Mouse (Mus musculus): Measurements from ENCODE around the gene Asb3.
A peak's percentile ranks its signal among the peaks of the same experiment; 100 is the strongest.

Asb3 gene

DNA sequence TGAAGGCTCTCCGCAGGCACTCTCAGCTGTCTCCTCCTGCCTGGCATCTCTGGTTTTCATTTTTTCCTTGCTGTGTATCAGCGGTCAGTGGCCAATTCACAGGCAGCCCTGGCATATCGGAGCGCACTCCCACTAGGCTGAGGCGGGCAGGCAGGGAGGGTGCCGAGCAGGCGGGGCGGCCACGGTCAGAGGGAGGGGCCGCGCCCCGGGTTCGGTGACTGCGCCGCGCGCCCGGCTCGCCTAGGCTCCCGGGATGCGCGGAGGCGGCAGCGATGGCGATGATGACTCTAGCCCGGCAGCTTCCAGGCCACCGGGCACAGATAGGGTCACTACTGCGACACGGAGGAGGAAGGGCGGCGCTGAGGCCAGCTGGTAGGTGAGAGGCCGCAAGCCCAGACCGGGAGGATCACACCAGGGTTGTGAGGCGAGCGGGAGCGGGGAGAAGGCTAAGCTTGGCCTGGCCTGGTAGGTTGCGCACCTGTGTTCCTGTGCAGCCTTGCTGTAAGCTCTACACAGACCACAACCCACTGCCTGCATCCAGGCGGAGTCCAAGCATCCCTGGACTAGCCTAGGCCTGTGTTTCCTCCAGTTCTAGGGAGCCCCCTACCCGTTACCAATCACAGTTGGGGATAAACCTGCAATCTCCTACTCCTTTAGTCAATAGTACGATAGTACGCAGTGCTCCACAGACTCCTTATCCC lies at the start of gene Asb3, which contains the start of gene Gpr75:
Gene Asb3 (plus strand): TSS at position 246 of the 701 bp plus-strand sequence.
Gene Gpr75 (plus strand): TSS at position 188 of the 701 bp plus-strand sequence.
- peak; percentile 17 for DNase-seq (ENCODE audit: low spot score)

DNA sequence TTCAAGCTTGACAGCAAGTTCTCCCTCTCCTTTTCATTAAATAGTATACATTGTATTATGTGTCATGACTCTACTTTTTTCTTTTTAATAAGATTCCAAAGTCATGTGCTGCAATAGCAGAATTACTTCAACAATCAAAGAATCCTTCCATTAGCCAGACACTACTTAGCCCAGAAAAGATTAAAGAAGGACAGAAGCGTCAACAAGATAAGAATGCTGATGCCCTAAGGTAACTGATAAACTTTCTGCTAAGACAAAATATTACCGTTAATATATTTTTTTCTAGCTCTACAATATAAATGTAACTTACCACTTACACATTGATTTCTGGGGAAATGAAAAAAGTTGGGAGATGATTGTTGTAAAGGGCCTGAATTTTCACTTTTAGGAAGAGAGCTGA lies 46.4 kb upstream of the Asb3 start:
- no peak for DNase-seq (ENCODE audit: low spot score)

DNA sequence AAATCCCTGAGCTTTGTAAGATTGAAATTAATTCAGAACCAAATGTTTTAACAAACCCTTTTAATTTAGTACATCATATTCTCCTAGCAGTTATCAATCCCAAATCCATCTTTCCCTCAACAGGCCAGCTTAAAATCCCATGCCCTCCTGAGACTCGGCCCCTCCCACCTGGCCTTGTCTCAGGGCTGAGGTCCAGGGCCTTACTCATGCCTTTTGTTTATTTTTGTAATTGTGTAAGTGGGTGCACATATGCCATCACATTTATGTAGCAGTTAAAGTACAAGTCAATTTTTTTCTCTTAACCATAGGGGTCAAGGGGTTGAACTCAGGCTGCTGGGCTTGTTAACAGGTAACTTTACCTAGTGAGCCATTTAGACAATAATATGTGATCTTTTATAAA lies 40.9 kb upstream of the Asb3 start:
- DNase-seq (ENCODE audit: low spot score) = no peak

DNA sequence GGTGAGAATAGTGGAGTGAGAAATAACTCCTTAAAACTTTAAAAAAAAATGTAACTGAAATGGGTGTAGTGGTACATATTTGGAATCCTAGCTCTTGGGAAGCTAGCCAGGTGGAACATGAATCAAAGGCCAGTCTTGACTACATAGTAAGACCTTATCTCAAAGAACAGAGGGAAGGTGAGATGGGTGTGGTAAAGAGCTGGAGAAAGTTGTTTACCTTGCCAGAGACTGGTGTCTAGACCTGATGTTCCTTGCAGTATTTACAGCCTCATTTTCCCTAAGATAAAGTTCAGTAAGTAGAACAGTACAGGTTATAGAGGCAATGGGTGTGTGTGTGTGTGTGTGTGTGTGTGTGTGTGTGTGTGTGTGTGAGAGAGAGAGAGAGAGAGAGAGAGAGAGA lies 12.8 kb upstream of the Asb3 start:
- DNase-seq (ENCODE audit: low spot score) = no peak

DNA sequence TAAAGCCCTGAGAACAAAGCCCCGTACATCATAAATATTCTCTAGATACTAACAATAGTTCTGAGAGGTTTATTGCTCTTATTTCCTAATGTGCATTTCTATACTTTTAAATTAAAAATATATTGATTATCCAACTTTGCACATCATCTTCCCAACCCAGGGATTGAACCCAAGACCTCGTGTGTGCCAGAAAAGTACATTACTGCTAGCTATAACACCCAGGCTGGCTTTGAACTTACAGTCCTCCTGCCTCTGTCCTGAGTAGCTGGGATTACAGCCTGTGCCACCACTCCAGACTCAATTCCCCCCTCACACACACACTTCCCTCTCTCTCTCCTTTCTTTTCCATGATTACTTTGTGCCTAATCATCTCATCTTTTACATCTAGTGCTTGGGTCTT lies 2.9 kb downstream of the Asb3 start:
- no peak for DNase-seq (ENCODE audit: low spot score)

DNA sequence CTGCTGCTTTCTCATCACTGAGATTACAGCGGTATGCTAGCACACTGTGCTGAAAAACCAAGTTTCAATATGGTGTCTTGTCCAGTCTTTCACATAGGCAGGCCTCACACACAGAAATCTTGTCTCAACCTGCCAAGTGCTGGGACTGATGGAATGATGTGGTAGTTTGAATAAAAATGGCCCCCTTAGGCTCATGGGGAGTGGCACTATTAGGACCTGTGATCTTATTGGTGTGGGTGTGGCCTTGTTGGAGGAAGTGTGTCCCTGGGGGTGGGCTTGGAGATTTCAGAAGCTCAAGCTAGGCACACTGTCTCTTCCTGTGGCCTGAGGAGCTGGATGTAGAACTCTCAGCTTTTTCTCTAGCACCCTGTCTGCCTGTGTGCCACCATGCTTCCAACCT lies 11.0 kb downstream of the Asb3 start:
- DNase-seq (ENCODE audit: low spot score) = no peak

DNA sequence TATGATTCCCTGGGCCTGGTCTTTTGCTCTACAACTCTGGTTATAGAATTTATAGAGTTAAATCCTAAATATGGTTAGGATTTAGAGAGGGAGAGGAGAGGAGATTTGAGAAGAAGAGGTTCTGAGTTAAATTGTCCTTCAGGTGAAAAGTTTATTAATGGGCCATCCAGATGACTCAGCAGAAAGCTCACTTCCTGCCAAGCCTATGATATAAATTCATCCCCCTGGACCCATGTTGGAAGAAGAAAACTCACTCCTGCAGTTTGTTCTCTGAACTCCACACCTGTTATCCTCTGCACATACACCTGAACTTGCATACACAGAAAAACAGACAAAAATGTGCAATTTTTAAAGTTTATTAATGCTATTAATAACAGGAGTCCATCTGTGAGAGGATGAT lies 14.1 kb downstream of the Asb3 start:
- no peak for DNase-seq (ENCODE audit: low spot score)

DNA sequence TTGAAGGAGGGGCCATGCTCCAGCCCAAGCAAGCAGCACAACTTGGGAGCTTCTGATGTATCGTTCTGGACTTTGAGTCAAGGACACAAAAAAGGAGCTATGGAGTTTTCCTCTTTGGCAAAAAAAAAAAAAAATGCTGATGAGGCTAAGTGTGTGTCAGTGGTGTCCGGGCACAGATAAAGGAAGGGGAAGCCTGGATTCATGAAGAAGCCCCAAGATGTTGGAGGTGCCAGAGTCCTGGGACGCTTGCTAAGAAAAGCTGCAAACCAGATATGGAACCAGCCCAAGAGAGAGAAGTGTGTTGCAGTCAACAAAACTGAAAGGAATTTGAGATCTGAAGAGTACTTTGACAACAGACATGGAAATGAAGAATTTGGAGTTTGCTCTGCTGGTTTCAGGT lies 27.1 kb downstream of the Asb3 start:
- no peak for DNase-seq (ENCODE audit: low spot score)

DNA sequence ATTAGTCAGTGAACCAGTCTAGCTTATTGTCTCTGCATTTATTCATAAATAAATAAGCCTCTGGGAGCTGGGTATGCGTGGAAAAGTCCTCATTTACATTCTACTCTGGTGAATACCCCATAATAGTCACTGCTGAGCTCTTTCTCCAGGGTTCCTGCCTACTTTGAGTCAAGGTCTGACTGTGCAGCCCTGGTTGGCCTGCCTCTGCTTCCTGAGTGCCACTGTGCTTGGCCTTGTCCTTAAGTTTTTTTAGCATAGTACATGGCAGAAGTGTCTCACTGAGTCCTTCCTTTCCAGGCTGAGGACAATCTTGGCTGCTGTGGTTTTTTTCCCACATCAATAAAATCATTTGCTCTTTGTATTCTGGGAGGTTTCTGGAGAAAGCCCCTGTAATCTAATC lies 35.4 kb downstream of the Asb3 start:
- DNase-seq (ENCODE audit: low spot score) = no peak

DNA sequence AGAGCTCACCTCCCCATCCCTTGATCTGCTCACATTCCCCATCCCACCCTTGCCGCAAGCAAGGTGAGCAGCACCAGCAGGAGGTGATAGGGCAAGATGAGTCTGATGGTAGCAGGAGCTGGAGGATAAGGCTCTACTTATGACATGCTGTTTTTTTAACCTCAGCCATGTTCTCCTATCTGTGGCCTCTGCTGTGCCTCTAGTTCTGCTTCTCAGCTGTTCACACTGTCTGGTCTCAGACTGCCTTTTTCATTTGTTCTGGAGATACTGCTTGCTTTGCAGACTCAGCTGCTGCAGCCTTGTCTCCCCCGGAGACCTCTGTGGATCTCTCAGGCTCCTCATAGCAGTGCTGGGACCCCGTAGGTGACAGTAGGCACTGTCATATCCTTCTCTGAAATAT lies 38.1 kb downstream of the Asb3 start:
- DNase-seq (ENCODE audit: low spot score) = no peak

DNA sequence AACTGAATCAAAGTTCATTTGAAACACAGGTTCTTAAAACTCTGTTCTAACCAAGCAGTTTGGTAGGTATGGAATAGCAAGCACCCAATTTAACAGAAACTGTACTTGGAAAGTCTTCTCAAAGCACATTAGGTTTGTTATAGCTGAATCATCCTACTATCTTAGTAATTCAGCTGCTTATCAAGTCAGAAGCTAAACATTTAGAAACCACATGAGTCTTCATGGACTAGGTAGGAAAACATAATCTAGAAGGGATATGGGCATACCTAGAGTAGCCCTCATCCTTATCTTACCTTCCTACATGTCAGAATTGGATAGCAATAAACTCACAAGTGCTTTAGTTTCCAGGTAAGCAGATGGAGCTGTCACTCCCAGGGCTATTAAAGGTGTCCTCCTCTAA lies 42.9 kb downstream of the Asb3 start:
- DNase-seq (ENCODE audit: low spot score) = no peak

DNA sequence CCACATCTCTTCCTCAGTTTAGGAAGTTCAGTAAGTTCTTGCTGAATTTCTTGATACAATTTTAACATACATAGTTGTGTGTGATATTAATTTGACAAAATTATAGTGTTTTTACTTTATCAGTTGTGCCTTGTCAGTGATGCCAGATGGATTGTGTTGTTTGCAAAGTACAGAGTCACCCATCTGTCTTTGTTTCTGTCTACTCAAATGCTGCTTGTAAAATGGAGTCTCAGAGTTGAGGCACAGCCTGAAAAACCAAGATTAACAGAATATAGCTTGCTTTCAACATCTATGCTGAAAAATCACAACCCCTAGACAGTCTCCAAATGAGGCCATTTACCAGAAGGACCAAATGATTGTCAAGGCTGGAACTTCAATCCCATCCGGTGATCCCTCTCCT lies 43.3 kb downstream of the Asb3 start:
- DNase-seq (ENCODE audit: low spot score) = no peak

DNA sequence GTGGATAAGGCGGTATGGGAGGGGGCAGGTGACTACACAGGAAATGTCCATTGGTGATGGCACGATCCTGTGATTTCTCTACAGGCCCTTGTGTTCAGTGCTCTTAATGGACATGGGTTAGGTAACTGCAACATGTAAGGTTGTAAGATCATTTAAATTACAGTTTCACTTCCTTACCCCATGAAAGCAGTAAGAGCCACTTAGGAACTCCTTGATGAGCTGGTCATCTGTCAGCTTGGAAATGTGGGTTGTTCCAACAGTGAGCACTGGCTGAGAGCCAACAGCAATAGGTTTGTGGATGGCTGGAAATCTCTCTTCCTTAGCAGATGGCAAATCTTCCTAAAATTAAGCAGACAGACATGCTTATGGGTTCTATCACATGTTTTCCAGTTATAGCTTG lies 58.3 kb downstream of the Asb3 start:
- no peak for DNase-seq (ENCODE audit: low spot score)

DNA sequence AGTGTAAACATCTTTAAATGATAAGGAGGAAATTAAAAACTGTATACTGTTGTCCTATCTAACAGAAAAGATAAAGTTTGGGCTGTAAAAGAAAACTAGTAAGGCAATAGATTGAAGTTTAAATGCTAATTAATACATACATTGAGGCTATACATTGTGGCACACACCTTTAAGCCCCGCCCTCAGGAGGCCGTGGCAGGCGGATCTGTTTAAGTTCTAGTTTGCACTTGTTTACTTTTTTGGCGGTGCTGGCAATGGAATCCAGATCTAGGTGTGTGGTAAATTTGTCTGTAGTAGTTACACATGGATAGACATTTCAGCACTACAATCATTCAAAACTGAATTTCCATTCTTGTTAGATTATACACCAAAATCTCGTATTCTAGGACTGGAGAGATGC lies 67.6 kb downstream of the Asb3 start:
- DNase-seq (ENCODE audit: low spot score) = no peak

DNA sequence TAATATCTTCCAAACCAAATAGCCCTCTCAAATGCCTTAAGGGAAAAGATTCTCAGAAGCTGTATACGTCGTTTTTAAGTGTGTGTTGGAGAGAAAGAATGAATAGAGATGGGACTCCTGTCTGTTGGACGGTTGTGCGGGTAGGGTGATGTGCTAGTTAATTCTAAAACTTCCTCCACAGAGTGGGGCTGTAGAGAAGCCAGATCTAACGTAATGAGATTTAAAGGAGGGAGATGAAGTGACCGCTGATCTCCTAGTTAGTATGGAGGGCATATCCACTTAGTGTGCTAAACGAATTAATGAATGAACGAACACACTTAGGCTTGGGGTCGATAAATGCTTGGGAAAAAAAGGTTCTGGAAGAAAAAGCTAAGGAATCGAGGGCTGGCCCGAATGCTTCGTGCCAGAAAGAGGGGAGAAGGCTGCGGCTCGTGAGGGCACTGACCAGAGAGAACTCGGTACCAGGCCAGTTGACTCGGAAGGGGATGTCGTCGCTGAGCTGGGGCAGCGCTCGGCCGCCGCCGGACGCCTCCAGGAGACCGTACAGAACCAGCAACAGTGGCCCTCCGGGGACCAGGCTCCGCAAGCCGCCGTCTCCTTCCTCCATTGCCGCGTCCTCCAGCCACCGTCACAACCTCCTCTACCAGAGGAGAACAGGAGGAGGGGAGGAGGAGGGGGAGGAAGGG lies 68.4 kb downstream of the Asb3 start:
- peak; percentile 11 for DNase-seq (ENCODE audit: low spot score)

DNA sequence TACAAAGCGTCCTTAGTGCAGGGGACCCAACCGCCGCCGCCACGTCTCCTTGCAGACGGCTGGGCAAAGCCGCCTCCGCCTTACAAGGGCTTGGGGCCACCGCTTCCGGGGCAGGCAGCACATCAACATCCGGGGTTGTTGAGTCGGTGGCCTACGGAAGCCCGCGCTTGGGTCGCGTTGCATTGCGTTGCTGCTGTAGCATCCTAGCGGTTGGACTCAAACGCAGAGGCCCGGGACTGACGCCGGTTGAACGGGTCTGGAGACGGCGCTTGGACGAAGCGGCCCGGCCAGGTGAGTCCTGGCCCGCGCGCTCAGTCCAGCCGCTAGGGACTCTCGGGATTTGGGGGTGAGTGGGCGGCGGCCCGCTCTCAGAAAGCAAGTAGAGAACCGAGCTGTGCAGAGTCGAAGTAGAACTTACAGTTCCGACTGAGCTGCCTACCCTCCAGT lies 69.1 kb downstream of the Asb3 start, which contains the start of gene Erlec1:
Gene Erlec1 (minus strand): TSS at position 57 of the 447 bp plus-strand sequence.
- peak; percentile 62 for DNase-seq (ENCODE audit: low spot score)

DNA sequence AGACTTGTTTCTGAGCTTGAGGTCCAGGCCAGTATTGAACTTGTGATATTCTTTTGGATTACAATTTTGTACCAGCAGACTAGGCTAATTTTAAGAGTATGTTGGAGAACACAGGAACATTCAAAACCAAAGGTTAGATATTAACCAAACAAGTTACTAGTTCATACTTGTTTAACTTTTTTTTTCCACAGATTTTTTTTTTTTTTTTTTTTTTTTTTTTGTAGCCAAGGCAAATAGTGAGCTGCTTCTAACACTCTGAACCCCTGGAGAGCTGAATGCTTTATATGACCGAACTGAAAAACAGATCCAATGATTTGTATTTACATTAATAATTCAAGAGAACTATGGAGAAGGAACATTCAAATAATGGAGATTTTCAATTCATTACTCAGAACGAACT lies 100.0 kb downstream of the Asb3 start:
- no peak for DNase-seq (ENCODE audit: low spot score)

DNA sequence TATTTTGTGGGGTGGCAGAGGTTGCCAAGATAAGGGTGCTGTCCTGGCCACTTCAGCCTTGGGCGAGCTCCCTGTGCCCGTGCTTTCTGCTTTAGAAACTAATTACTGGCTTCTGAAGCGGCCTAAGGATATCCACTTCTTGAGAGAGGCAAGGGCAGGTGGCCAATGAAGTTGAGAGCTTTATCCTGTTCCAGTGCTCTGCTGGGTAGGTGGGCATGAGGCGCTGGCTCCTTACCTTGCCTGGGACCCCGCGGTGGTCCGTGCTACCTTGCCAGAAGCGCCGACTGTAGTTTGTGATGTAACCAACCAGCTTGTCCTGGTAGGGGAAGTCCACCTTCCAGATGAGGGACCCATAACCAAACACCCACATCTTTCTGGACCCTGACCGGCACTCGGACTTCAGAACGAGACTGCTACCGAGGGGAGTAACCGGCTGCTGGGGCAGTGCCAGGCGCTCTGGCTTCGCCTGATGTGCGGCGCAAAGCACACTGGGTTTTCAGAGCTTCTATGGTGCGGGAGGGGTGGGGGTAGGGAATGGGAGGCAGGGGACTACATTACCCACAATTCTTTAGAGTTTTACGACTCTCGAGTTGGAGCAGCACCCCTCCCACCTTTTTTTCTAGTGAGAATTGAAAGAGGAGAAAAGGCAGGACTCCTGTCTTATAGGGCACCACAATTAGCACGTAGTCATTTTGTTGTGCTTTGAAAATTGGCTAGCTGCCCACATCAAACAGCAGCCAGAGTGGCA lies 100.8 kb downstream of the Asb3 start, which contains the start of gene Chac2:
Gene Chac2 (minus strand): TSS at position 474 of the 748 bp plus-strand sequence.
- DNase-seq (ENCODE audit: low spot score) = peak; percentile 65

DNA sequence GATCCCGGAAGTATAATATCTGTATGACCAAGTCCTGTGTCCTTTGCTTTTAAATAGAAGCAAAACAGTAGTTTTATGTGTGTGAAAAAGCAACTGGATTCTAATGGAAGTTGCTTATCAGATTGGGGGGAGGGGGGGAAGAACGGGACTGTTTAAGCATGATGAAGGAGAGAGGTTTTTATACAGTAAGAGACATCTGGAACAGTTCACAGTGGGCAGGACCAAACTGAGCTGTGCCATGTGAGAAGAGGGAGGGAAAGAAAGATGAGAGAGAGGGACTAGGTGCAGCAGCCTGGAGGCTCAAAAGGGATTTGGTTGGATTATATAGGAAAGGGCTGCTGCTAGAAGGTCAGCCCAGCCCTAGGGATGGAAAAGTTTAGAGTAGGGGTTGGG lies 101.4 kb downstream of the Asb3 start:
- no peak for DNase-seq (ENCODE audit: low spot score)

DNA sequence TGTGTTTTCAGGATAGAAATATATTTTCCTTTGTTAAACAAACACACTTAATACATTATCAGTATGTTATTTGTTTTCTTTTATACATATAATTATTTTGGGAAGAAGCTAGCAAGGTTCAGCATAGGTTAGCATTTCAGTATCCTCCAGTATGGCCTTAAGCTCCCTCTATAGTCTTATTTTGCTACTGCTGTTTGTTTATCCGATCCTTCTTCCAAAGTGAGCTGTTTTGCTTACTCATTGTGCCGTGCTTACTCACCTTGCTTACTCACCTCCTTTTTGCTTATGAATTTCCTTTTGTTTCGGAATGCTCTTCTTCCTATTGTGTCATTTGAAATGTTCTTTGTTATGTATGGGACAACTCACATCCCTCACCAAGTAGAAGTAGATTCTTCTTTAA lies 111.5 kb downstream of the Asb3 start:
- DNase-seq (ENCODE audit: low spot score) = no peak

DNA sequence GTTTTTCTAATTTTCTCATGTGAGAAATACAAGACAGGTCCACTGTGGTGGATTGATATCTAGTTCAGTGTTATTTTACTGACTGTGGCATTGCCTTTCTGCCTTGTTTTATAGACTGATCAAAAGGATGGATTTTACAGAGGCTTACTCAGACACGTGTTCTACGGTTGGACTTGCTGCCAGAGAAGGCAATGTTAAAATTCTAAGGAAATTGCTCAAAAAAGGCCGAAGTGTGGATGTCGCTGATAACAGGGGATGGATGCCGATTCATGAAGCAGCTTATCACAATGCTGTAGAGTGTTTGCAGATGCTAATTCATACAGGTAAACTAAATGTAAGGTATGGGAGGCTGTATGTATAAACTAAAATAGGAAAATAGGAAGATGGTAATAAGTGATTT lies 113.0 kb downstream of the Asb3 start:
- no peak for DNase-seq (ENCODE audit: low spot score)

DNA sequence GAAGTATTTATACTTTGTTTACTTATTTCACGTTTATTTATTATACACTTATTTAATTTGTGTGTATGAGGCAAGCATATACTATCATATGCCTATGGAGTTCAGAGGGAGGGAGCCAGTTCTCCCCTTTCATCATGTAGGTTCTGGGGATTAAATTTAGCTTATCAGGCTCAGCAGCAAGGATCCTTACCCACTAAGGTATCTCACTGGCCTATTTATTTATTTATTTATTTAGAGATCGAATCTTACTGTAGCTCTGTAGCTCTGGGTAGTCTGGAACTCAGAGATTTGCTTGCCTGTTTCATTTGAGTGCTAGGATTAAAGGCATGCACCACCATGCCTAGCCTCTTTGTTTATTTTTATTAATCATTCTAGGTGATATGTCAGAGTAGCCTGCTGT lies 113.5 kb downstream of the Asb3 start:
- no peak for DNase-seq (ENCODE audit: low spot score)

DNA sequence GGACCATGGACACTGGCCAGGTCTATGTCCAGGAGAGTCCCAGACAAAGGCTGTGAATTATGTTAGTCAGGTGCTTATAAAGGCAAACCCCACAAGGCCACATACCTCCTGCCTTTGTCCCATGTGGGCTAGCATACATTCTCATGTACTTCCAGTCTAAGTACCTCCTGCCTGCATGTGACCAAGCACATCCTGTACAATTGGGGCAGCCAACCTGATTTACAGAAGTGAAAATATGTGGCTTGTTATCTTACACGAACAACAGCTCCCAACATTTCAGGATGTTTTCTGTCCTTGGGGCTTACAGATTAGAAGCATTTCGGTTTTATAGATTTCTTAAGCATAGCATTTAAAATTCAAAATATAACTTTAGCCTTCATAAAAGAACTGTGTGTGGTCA lies 114.8 kb downstream of the Asb3 start:
- no peak for DNase-seq (ENCODE audit: low spot score)

Measured in ovary, postnatal 10 days (tissue).